Mouse (Mus musculus) adrenal gland, postnatal 4 days (tissue): ENCODE data around the gene Uggt2. TPM values are rescaled to one million over a fixed set of nuclear protein-coding genes. Genes with fewer than 3 reads are reported as not detected.

Experiments
- DNase-seq, 2 experiments: peaks; one replicate each; pipeline ENCODE4 v3.0.0; 2021 to 2022; ENCODE audit warnings: low spot score in 2 of 2, mixed read lengths in 2 of 2
- total RNA-seq, 2 experiments: library from RNA; stranded (reverse); gene quantifications; 2 replicates each; pipeline ENCODE4 v1.2.3; 2021

The Uggt2 gene
- total RNA-seq, 2 experiments from 2014 or later = 17.2 to 18.8 TPM

- no peak for DNase-seq
These were observed 62.0 kb downstream of the Uggt2 start for GRCm38 (mm10) chr14:119037076-119037683.

- no peak for DNase-seq
These were observed 71.5 kb downstream of the Uggt2 start for GRCm38 (mm10) chr14:119027675-119028253.

GRCm38 (mm10) chr14:119027130-119027529, 72.1 kb downstream of the Uggt2 start:
- peak in 1 of 2 experiments; percentile 20 for DNase-seq

- DNase-seq = no peak
These were observed 73.3 kb downstream of the Uggt2 start for GRCm38 (mm10) chr14:119025889-119026288.

- DNase-seq = no peak
These were observed 85.7 kb downstream of the Uggt2 start for GRCm38 (mm10) chr14:119013549-119013948.

- peak; percentile 16 to 19 for DNase-seq
These were observed 86.4 kb downstream of the Uggt2 start for GRCm38 (mm10) chr14:119012607-119013431.

GRCm38 (mm10) chr14:119009531-119009930, 89.7 kb downstream of the Uggt2 start:
- DNase-seq = no peak

GRCm38 (mm10) chr14:119008031-119008590, 91.1 kb downstream of the Uggt2 start:
- no peak for DNase-seq

GRCm38 (mm10) chr14:119007103-119007951, 91.9 kb downstream of the Uggt2 start:
- DNase-seq = peak; percentile 63 to 89

GRCm38 (mm10) chr14:119006441-119007102, 92.7 kb downstream of the Uggt2 start:
- no peak for DNase-seq

- DNase-seq = no peak
These were observed 93.4 kb downstream of the Uggt2 start for GRCm38 (mm10) chr14:119005834-119006233.

- no peak for DNase-seq
These were observed 95.9 kb downstream of the Uggt2 start for GRCm38 (mm10) chr14:119003320-119003719.

- DNase-seq = no peak
These were observed 103.9 kb downstream of the Uggt2 start for GRCm38 (mm10) chr14:118995226-118995925.

- no peak for DNase-seq
These were observed 111.4 kb downstream of the Uggt2 start for GRCm38 (mm10) chr14:118987523-118988496.

GRCm38 (mm10) chr14:118986653-118987522, 112.3 kb downstream of the Uggt2 start:
- DNase-seq = peak in 1 of 2 experiments; percentile 34

GRCm38 (mm10) chr14:118984161-118984560, 115.1 kb downstream of the Uggt2 start:
- DNase-seq = no peak

GRCm38 (mm10) chr14:118983396-118983795, 115.8 kb downstream of the Uggt2 start:
- DNase-seq = no peak
